Mouse (Mus musculus): ENCODE results near the gene Romo1. TPM values are rescaled to one million over a fixed set of nuclear protein-coding genes. Genes with fewer than 3 reads are reported as not detected.
A peak's percentile ranks its signal among the peaks of the same experiment; 100 is the strongest.

Romo1 gene
- polyA plus RNA-seq, 1 experiment = 129 TPM

DNA sequence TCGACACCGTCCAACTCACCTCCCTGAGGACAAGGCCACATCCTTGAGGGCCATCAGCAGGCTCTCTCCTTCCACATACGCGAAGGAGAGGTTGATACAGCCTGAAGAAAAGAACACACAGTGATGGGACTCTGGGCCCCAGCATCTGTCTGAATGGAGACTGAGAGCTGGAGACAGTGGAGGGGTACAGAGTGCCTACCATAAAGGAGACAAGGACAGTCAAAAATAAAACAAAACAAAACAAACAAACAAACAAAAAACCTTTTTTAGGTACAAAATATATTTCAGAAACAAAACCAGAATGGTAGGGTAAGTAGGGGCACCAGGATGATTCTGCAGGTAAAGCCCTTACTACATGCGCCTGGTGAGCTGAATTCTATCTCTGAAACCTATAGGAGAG is 16.8 kb upstream of the Romo1 start, which contains the start of gene Gm28036:
TSS of gene Gm28036 (minus strand) at position 101 of the 400 bp plus-strand sequence.
- Histone ChIP-seq H3K4me1 (ENCODE audit: control insufficient read depth, insufficient read depth, insufficient read length) (no peaks in the 10 kb centered on the region), H3K4me3 (ENCODE audit: extremely low read depth, insufficient read depth, insufficient read length) (no peak within 1 kb of the TSS), H3K27ac (ENCODE audit: insufficient read depth, low read length) (no peak within 1 kb of the TSS), H3K27me3 (ENCODE audit: control insufficient read depth, insufficient read depth, low read length) (no peaks in the 10 kb centered on the region), H3K36me3 (ENCODE audit: control insufficient read depth, insufficient read depth, low read length) (peaks cover 31% of the 10 kb centered on the region)
- no peak for TF ChIP-seq POLR2A (IDR thresholded peaks at IDR 0.05; ENCODE audit: low read depth, low read length)
- no peak for TF ChIP-seq CTCF (IDR thresholded peaks at IDR 0.05; ENCODE audit: extremely low read depth, insufficient read depth, insufficient read length, insufficient replicate concordance)
- no peak for DNase-seq (ENCODE audit: low read depth in 1 of 2, low spot score in 2 of 2)
- 97% methylated on average over 5 of the region's 5 CpGs for WGBS

DNA sequence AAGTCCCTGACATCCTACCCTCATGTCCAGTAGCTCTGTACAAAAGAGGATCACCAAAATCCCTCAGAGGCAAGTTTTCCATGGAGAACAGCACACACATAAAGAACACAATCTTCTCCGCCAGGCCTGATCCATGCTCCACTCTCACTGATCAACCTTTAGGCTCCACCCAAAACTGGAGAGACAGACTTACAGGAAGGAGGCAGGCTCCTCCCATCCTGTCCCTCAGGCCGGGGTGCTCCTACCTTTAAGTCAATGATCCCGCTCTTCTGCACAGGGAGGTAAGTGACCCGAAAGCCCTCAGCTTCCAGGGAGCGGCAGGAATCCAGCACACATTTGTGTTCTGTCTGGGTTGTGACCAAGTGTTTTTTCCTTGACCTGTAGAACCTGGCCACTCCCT is 9.7 kb upstream of the Romo1 start:
- peaks cover 12% of the 10 kb centered on the region for H3K36me3 ChIP-seq (ENCODE audit: control insufficient read depth, insufficient read depth, low read length)
- no peak overlapping the region for H3K27ac ChIP-seq (ENCODE audit: insufficient read depth, low read length)
- 90% methylated on average over 5 of the region's 5 CpGs for WGBS
- H3K4me1 ChIP-seq (ENCODE audit: control insufficient read depth, insufficient read depth, insufficient read length) = no peaks in the 10 kb centered on the region
- DNase-seq (ENCODE audit: low read depth in 1 of 2, low spot score in 2 of 2) = no peak
- no peaks in the 10 kb centered on the region for H3K27me3 ChIP-seq (ENCODE audit: control insufficient read depth, insufficient read depth, low read length)
- no peak overlapping the region for H3K4me3 ChIP-seq (ENCODE audit: extremely low read depth, insufficient read depth, insufficient read length)
- TF ChIP-seq POLR2A (IDR thresholded peaks at IDR 0.05; ENCODE audit: low read depth, low read length) (no peak), CTCF (IDR thresholded peaks at IDR 0.05; ENCODE audit: extremely low read depth, insufficient read depth, insufficient read length, insufficient replicate concordance) (no peak)

DNA sequence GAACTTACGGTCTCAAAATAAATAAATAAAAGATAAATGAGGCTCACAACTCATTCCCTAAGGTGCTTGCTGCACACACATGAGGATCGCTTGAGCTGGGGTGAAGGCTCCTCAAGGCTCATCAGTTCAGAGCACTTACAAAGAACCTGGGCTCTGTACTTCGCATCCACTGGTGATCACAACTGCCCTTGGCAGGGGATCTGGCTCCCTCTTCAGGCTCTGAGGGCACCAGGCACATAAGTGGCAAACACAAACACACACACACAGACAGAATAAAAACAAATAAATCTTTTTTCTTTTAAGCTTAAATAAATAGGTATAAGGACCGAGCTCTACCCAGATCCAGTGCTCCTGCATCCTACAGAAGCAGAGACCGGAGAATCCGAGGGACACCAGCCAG is 8.1 kb upstream of the Romo1 start:
- no peaks in the 10 kb centered on the region for H3K27me3 ChIP-seq (ENCODE audit: control insufficient read depth, insufficient read depth, low read length)
- WGBS = 91% methylated on average over 6 of the region's 6 CpGs
- no peak overlapping the region for H3K4me3 ChIP-seq (ENCODE audit: extremely low read depth, insufficient read depth, insufficient read length)
- H3K27ac ChIP-seq (ENCODE audit: insufficient read depth, low read length) = no peak overlapping the region
- H3K36me3 ChIP-seq (ENCODE audit: control insufficient read depth, insufficient read depth, low read length) = peaks cover 15% of the 10 kb centered on the region
- no peaks in the 10 kb centered on the region for H3K4me1 ChIP-seq (ENCODE audit: control insufficient read depth, insufficient read depth, insufficient read length)
- TF ChIP-seq CTCF (IDR thresholded peaks at IDR 0.05; ENCODE audit: extremely low read depth, insufficient read depth, insufficient read length, insufficient replicate concordance) (peak; percentile 33; the same call in 1 of the 2 replicates), POLR2A (IDR thresholded peaks at IDR 0.05; ENCODE audit: low read depth, low read length) (no peak)
- DNase-seq (ENCODE audit: low read depth in 1 of 2, low spot score in 2 of 2) = no peak

DNA sequence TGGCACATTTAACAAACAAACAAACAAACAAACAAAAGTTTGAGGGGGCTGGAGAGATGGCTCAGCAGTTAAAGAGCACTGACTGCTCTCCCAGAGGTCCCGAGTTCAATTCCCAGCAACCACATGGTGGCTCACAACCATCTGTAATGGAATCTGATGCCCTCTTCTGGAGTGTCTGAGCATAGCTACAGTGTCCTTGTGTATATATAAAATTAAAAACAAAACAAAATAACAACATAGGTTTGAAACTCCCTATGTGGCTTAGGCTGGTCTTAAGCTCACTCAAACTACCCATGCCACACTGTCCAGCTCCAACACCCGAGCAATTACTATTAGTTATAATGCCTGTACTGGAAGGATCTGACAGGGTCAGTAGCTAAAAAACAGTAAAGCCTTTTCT is 1.0 kb upstream of the Romo1 start:
- TF ChIP-seq POLR2A (IDR thresholded peaks at IDR 0.05; ENCODE audit: low read depth, low read length) (no peak), CTCF (IDR thresholded peaks at IDR 0.05; ENCODE audit: extremely low read depth, insufficient read depth, insufficient read length, insufficient replicate concordance) (no peak)
- Histone ChIP-seq H3K27ac (ENCODE audit: insufficient read depth, low read length) (no peak overlapping the region), H3K36me3 (ENCODE audit: control insufficient read depth, insufficient read depth, low read length) (peaks cover 14% of the 10 kb centered on the region), H3K4me3 (ENCODE audit: extremely low read depth, insufficient read depth, insufficient read length) (no peak overlapping the region), H3K4me1 (ENCODE audit: control insufficient read depth, insufficient read depth, insufficient read length) (no peaks in the 10 kb centered on the region), H3K27me3 (ENCODE audit: control insufficient read depth, insufficient read depth, low read length) (no peaks in the 10 kb centered on the region)
- WGBS = 86% methylated on average over 2 of the region's 2 CpGs
- DNase-seq (ENCODE audit: low read depth in 1 of 2, low spot score in 2 of 2) = no peak

DNA sequence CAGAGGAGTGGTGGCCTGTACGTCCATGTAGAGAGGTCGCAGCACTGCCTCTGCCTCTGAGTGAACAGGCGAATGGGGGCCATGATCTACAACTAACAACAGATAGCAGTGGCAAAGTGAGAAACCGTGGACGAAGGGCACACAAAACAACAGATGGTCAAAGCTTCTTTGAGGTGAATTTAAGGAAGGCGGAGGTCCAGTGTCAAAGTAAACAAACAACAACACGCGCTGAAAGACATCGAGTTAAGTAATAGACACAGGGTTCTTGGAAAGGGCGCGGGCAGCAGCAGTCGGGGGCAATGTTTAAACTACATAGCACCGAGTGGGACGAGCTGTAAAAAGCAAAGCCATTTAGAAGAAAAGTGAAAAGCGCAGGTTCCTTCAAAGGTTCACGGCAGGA is 472 bp upstream of the Romo1 start:
- Histone ChIP-seq H3K27me3 (ENCODE audit: control insufficient read depth, insufficient read depth, low read length) (no peaks in the 10 kb centered on the region), H3K4me3 (ENCODE audit: extremely low read depth, insufficient read depth, insufficient read length) (peak overlapping the region; percentile 90), H3K36me3 (ENCODE audit: control insufficient read depth, insufficient read depth, low read length) (peaks cover 17% of the 10 kb centered on the region), H3K27ac (ENCODE audit: insufficient read depth, low read length) (no peak overlapping the region), H3K4me1 (ENCODE audit: control insufficient read depth, insufficient read depth, insufficient read length) (no peaks in the 10 kb centered on the region)
- DNase-seq (ENCODE audit: low read depth in 1 of 2, low spot score in 2 of 2) = no peak
- 3% methylated on average over 16 of the region's 16 CpGs for WGBS
- TF ChIP-seq CTCF (IDR thresholded peaks at IDR 0.05; ENCODE audit: extremely low read depth, insufficient read depth, insufficient read length, insufficient replicate concordance) = no peak
- no peak for TF ChIP-seq POLR2A (IDR thresholded peaks at IDR 0.05; ENCODE audit: low read depth, low read length)

DNA sequence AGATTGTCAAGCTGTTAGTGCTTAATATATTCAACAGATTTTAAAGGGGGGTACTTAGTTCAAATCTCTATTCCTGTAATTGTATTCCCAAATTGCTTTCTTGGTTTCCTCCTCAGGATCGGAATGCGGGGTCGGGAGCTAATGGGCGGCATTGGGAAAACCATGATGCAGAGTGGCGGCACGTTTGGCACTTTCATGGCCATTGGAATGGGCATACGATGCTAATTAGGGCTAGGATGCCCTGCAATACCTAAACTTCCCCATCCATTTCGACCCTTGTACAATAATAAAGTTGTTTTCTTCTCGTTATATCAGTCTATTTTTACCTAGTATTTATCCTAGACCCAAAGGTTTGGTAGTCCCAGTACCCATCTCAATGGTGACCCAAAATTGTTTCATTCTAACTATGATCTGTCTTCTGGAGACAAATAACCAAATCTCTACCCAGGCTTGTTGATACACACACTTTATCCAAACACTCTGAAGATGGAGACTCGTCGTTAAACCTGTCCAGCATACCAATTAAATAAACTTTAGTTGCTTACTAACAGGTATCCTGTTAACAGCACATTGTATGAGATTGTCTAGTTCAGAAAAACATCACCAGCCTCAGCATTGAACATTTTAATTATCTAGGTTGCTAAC is 1.8 kb downstream of the Romo1 start:
- Histone ChIP-seq H3K27me3 (ENCODE audit: control insufficient read depth, insufficient read depth, low read length) (no peaks in the 10 kb centered on the region), H3K4me3 (ENCODE audit: extremely low read depth, insufficient read depth, insufficient read length) (no peak overlapping the region), H3K27ac (ENCODE audit: insufficient read depth, low read length) (no peak overlapping the region), H3K4me1 (ENCODE audit: control insufficient read depth, insufficient read depth, insufficient read length) (no peaks in the 10 kb centered on the region), H3K36me3 (ENCODE audit: control insufficient read depth, insufficient read depth, low read length) (peaks cover 22% of the 10 kb centered on the region)
- no peak for TF ChIP-seq POLR2A (IDR thresholded peaks at IDR 0.05; ENCODE audit: low read depth, low read length)
- WGBS = 75% methylated on average over 11 of the region's 11 CpGs
- DNase-seq (ENCODE audit: low read depth in 1 of 2, low spot score in 2 of 2) = no peak

DNA sequence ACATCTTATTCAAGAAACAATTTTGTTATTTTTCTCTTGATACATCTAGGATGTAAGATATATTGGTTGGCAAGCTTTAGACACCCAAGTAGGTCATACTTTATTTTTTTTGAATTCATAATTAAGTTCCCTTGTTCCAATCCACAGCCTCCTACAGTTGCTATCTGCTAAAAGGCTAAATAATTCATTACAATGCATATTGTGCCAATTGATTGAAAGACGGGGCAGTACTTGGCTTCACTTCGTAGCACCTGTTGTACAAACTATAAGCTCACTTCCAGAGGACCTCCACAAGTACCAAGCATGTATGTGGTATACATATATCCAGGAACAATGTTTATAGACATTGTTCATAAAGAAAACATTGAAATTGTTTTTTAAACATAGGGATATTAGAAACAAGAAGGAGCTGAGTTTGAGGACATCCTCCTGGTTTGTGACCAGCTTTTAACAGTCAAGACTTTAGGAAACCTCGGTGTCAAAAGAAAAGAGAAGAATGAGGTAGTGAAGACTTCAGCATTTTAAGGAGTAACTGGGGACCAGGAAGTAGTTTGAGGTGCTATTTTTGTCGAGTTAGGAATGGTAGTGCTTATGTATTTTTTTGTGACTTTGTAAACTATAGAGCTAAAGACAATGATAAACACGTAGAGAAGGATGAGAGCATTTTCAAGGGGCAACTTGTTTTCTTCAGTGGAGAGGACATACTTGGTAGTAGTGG is 2.6 kb downstream of the Romo1 start:
- TF ChIP-seq POLR2A (IDR thresholded peaks at IDR 0.05; ENCODE audit: low read depth, low read length) (no peak), CTCF (IDR thresholded peaks at IDR 0.05; ENCODE audit: extremely low read depth, insufficient read depth, insufficient read length, insufficient replicate concordance) (no peak)
- no peak for DNase-seq (ENCODE audit: low read depth in 1 of 2, low spot score in 2 of 2)
- Histone ChIP-seq H3K27me3 (ENCODE audit: control insufficient read depth, insufficient read depth, low read length) (no peaks in the 10 kb centered on the region), H3K27ac (ENCODE audit: insufficient read depth, low read length) (no peak overlapping the region), H3K4me1 (ENCODE audit: control insufficient read depth, insufficient read depth, insufficient read length) (no peaks in the 10 kb centered on the region), H3K36me3 (ENCODE audit: control insufficient read depth, insufficient read depth, low read length) (peaks cover 23% of the 10 kb centered on the region), H3K4me3 (ENCODE audit: extremely low read depth, insufficient read depth, insufficient read length) (no peak overlapping the region)
- WGBS = 61% methylated on average over 5 of the region's 5 CpGs
